Mouse (Mus musculus) thymus, adult 2 months (tissue): ENCODE results near the gene Tmem62. TPM values are rescaled to one million over a fixed set of nuclear protein-coding genes. Genes with fewer than 3 reads are reported as not detected.

Experiments used
- DNase-seq: peaks from one replicate; pipeline ENCODE4 v3.0.0; 2021
- H3K27ac ChIP-seq: fragments of 200-500 bp; 2 replicates; pipeline ENCODE4 v1.5.1; 2012; ENCODE audit warnings: low read length, control low read depth; ENCODE audit not compliant: control insufficient read depth, insufficient read depth
- H3K27me3 ChIP-seq: fragments of 200-500 bp; 2 replicates; pipeline ENCODE4 v1.6.1; 2012; ENCODE audit warnings: mild to moderate bottlenecking, low read length, moderate library complexity, mixed read lengths; ENCODE audit not compliant: control insufficient read depth, insufficient read depth
- H3K36me3 ChIP-seq: fragments of 200-500 bp; 2 replicates; pipeline ENCODE4 v1.6.1; 2012; ENCODE audit warnings: mild to moderate bottlenecking, low read length, moderate library complexity; ENCODE audit not compliant: control insufficient read depth, insufficient read depth
- H3K4me1 ChIP-seq: fragments of 200-500 bp; replicated peaks from 2 replicates; pipeline ENCODE4 v1.6.1; 2012; ENCODE audit warnings: low read length; ENCODE audit not compliant: control insufficient read depth, insufficient read depth
- H3K4me3 ChIP-seq: fragments of 200-500 bp; 2 replicates; pipeline ENCODE4 v1.5.1; 2012; ENCODE audit warnings: mild to moderate bottlenecking, low read length, control low read depth, moderate library complexity; ENCODE audit not compliant: control insufficient read depth, insufficient read depth
- CTCF ChIP-seq: fragments of 200-500 bp; IDR thresholded peaks from 2 replicates; pipeline ENCODE4 v1.5.1; 2012; ENCODE audit warnings: mild to moderate bottlenecking, control low read depth, low read length, moderate library complexity, borderline replicate concordance; ENCODE audit not compliant: control insufficient read depth, poor library complexity, insufficient read depth; ENCODE audit errors: extremely low read depth
- POLR2A ChIP-seq: fragments of 200-500 bp; IDR thresholded peaks from 2 replicates; pipeline ENCODE4 v1.6.1; 2012; ENCODE audit warnings: mild to moderate bottlenecking, low read length, control low read depth, moderate library complexity; ENCODE audit not compliant: control insufficient read depth, poor library complexity, insufficient read depth; ENCODE audit errors: extremely low read depth
- WGBS: fragments of 180-500 bp; shearing (Covaris S2); methylation state at CpG from one replicate; pipeline ENCODE4 v1.1.7; 2018; 5-methylcytosine and 5-hydroxymethylcytosine counted together
- polyA plus RNA-seq: library from polyadenylated mRNA; depleted of rRNA; stranded (reverse); fragments of >200 nt; gene quantifications from 2 replicates; pipeline ENCODE4 v1.2.3, GENCODE M21; 2012

Tmem62 gene
- polyA plus RNA-seq, 1 experiment = 8.8 TPM

DNA sequence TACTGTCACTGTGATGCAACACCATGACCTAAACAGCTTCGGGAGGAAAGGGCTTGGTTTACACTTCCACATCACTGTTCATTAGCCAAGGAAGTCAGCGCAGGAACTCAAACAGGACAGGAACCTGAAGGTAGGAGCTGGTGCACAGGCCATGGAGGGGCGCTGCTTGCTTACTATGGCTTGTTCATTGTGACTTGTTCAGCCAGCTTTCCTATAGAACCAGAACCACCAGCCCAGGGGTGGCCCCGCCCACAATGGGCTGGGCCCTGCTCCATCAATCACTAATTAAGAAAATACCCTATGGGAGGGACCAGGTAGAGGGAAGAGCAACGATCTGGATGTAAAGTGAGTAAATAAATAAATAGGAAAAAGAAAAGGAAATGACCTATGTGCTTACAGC, 3.9 kb upstream of the Tmem62 start:
- 67% methylated on average over 5 of the region's 5 CpGs for WGBS
- DNase-seq = no peak
- no peak overlapping the region for H3K4me3 ChIP-seq
- TF ChIP-seq POLR2A (no peak), CTCF (no peak)
- H3K4me1 ChIP-seq = peaks cover 9% of the 10 kb centered on the region
- no peaks in the 10 kb centered on the region for H3K27me3 ChIP-seq
- no peak overlapping the region for H3K27ac ChIP-seq
- H3K36me3 ChIP-seq = no peaks in the 10 kb centered on the region

DNA sequence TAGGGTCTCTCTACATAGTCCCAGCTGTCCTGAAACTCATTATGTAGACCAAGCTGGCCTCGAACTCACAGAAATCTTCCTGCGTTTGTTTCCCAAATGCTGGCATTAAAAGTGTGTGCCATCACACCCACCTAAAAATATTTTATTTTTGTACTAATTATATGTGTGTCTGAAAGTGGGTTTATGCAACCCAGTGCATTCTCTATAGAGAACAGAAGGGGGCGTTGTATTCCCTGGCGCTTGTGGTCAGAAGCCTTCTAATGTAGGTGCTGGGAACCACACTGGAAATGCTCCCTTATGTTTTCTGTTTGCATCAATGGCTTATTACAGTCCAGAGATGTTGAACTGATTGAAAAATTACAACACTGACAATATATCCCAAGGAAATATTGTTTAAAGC, 509 bp upstream of the Tmem62 start:
- Histone ChIP-seq H3K36me3 (no peaks in the 10 kb centered on the region; the same call in 1 of the 2 replicates), H3K27me3 (no peaks in the 10 kb centered on the region), H3K4me3 (no peak overlapping the region), H3K4me1 (peaks cover 6% of the 10 kb centered on the region), H3K27ac (no peak overlapping the region)
- TF ChIP-seq POLR2A = no peak
- no peak for TF ChIP-seq CTCF
- DNase-seq = no peak
- WGBS = 79% methylated on average over 4 of the region's 4 CpGs

DNA sequence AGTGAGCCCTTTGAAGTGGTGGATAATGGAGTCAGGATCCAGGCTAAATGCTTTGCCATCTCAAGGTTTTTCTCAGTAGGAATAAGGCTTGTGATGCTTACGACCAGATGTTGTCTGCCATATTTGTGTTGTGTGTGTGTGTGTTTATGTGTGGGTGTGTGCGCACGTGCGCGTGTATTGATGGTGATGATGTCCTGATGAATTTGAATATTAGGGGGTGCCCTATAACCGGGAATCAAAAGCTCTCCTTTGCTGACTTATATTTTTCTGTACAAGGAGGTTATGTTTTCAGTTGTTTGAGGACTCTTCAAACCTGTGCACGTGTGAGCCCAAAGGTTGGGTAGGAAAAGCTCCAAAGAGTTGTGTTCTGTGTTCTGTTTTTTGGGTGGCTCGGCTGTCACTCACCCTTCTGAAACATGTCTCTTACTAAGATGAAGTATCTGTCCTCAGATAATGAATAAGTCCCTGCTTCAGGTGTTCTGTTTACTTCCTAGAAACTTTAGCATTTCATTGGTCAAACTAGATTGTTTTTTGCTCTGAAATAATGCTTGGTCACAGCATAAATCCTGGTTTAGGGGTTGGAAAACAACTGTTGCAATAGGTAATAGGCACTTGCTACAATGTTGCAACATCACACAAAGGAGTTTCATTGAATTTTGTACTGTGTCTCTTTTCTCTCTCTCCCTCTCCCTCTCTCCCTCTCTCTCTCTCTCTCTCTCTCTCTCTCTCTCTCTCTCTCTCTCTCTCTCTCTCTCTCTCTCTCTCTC, 1.3 kb downstream of the Tmem62 start:
- DNase-seq = no peak
- Histone ChIP-seq H3K27me3 (no peaks in the 10 kb centered on the region), H3K4me3 (peak overlapping the region; percentile 75), H3K27ac (peak overlapping the region; percentile 18; the same call in 1 of the 2 replicates), H3K4me1 (peaks cover 5% of the 10 kb centered on the region), H3K36me3 (no peaks in the 10 kb centered on the region; the same call in 1 of the 2 replicates)
- TF ChIP-seq POLR2A = no peak
- TF ChIP-seq CTCF = no peak
- WGBS = 91% methylated on average over 8 of the region's 8 CpGs

DNA sequence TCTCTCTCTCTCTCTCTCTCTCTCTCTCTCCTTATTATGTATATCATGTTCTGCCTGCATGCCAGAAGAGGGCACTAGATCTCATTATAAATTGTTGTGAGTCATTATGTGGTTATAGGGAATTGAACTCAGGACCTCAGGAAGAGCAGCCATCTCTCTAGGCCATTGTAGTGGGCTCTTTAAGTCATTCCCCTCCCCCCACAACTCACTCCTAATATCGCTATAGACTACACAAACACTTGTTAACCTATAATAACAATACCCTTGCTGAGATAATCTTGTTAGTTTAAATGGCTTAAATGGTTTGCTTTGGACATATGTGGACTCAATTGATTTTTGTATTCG, 1.8 kb downstream of the Tmem62 start:
- H3K27ac ChIP-seq = no peak overlapping the region

DNA sequence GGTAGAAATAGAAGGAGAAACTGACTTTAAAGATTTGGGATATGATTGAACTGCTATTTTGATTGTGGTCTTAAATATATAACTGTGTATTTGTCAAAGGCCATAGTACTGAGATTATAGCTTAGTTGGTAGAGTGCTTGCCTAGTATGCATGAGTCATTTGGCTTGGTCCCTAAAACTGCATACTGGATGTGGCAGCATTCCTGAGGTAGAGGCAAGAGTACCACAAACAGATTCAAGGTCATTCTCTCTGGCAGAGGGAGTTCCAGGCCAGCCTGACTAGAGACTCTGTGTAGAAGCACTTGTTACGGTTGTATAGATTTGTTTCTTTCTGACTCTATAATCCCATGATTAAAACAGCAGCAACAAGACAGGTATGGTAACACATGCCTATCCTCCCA, 3.0 kb downstream of the Tmem62 start:
- Histone ChIP-seq H3K36me3 (no peaks in the 10 kb centered on the region; the same call in 1 of the 2 replicates), H3K27ac (no peak overlapping the region), H3K27me3 (no peaks in the 10 kb centered on the region), H3K4me1 (peaks cover 5% of the 10 kb centered on the region), H3K4me3 (no peak overlapping the region)
- 100% methylated on average over 1 of the region's 1 CpGs for WGBS
- no peak for DNase-seq
- TF ChIP-seq CTCF (no peak), POLR2A (no peak)

More for the DNA sequence above, 1.8 kb downstream of the Tmem62 start:
- 90% methylated on average over 2 of the region's 2 CpGs for WGBS
- Histone ChIP-seq H3K4me1 (peaks cover 5% of the 10 kb centered on the region), H3K27me3 (no peaks in the 10 kb centered on the region), H3K36me3 (no peaks in the 10 kb centered on the region; the same call in 1 of the 2 replicates), H3K4me3 (no peak overlapping the region)
- DNase-seq = no peak
- TF ChIP-seq CTCF (no peak), POLR2A (no peak)

DNA sequence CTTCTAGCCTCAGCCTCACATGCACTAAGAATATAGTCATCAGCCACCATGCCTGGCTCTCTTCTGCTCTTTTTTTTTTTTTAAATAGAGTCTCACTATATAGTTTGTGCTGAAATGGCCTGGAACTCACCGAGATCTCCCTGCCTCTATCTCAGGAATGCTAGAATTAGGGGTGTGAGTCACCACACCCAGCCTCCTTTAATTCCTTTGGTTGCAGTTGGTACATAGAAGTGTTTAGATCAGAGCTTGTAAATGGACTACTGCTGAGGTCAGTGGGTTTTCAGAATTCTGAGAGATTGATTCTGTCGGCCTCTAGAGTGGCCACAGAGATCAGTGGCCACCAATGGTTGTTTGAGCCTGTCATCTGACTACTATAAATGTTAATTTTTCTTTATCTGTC, 4.0 kb downstream of the Tmem62 start:
- no peak overlapping the region for H3K4me3 ChIP-seq
- TF ChIP-seq POLR2A (no peak), CTCF (no peak)
- DNase-seq = no peak
- 93% methylated on average over 2 of the region's 2 CpGs for WGBS
- peaks cover 5% of the 10 kb centered on the region for H3K4me1 ChIP-seq
- no peak overlapping the region for H3K27ac ChIP-seq
- H3K36me3 ChIP-seq = no peaks in the 10 kb centered on the region; the same call in 1 of the 2 replicates
- H3K27me3 ChIP-seq = no peaks in the 10 kb centered on the region
